Mouse (Mus musculus) kidney, embryonic 14.5 days (tissue): ENCODE results near the gene Kcng4. TPM values are rescaled to one million over a fixed set of nuclear protein-coding genes. Genes with fewer than 3 reads are reported as not detected.

ENCODE experiments used
- ATAC-seq: fragments of 200-750 bp; cut with Nextera tagmentation; 2 replicates; pipeline ENCODE4 v1.8.0; 2017; ENCODE audit warnings: moderate number of reproducible peaks, mild to moderate bottlenecking, moderate TSS enrichment, moderate library complexity; ENCODE audit not compliant: low FRiP score, low TSS enrichment
- H3K27ac ChIP-seq: fragments of 300-500 bp; sonication (generic); 2 replicates; pipeline ENCODE4 v1.5.1; 2014; ENCODE audit warnings: low read depth, mild to moderate bottlenecking, low read length, moderate library complexity, mixed read lengths
- H3K27me3 ChIP-seq: fragments of 300-500 bp; sonication (generic); 2 replicates; pipeline ENCODE4 v1.6.1; 2014; ENCODE audit warnings: mild to moderate bottlenecking, low read length; ENCODE audit not compliant: control insufficient read depth, insufficient read depth
- H3K36me3 ChIP-seq: fragments of 300-500 bp; sonication (generic); 2 replicates; pipeline ENCODE4 v1.6.1; 2014; ENCODE audit warnings: low read length, mixed read lengths; ENCODE audit not compliant: control insufficient read depth, insufficient read depth
- H3K4me1 ChIP-seq: fragments of 300-500 bp; sonication (generic); 2 replicates; pipeline ENCODE4 v1.6.1; 2014; ENCODE audit warnings: low read length, mixed read lengths; ENCODE audit not compliant: control insufficient read depth, insufficient read depth
- H3K4me2 ChIP-seq: fragments of 300-500 bp; sonication (generic); replicated peaks from 2 replicates; pipeline ENCODE4 v1.6.1; 2014; ENCODE audit warnings: low read depth, mild to moderate bottlenecking, low read length
- H3K4me3 ChIP-seq: fragments of 300-500 bp; sonication (generic); 2 replicates; pipeline ENCODE4 v1.5.1; 2014; ENCODE audit warnings: mild to moderate bottlenecking, low read length
- H3K9ac ChIP-seq: fragments of 300-500 bp; sonication (generic); 2 replicates; pipeline ENCODE4 v1.6.1; 2014; ENCODE audit warnings: low read depth, mild to moderate bottlenecking, low read length, moderate library complexity
- H3K9me3 ChIP-seq: fragments of 300-500 bp; sonication (generic); 2 replicates; pipeline ENCODE4 v1.6.1; 2016; ENCODE audit warnings: low read length; ENCODE audit not compliant: control insufficient read depth
- whole genome bisulfite sequencing: fragments of 180-500 bp; shearing (Covaris S2); extraction: QIAGEN DNeasy Blood & Tissue Kit; methylation state at CpG from one replicate; pipeline ENCODE4 v1.1.7; 2014; 5-methylcytosine and 5-hydroxymethylcytosine counted together
- polyA plus RNA-seq: library from polyadenylated mRNA; unstranded; fragments of >200 nt; fragmentation: Nextera tagmentation; extraction: Ambion mirVana; gene quantifications from 2 replicates; pipeline ENCODE4 v1.2.1, GENCODE M21; 2014

Gene Kcng4
- polyA plus RNA-seq, 1 experiment from 2014 or later = 0.22 TPM

DNA sequence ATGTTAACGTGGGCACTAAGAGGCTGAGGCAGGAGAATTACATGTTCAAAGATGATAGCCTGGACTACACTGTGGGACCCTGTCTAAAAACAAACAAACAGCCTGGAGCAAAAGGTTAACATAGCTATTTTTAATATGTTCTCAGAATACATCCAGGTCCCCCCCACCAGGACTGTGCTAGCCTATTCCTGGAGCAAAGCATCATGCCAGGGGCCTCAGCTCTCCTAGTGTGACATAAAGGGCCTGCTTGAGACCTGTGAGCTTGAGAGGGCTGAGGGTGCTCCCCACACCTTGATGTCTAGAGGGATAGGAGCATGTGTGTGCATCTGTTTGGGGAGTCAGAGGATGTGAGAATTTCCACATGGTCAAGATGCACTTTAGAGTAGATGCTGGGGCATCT, 11.7 kb downstream of the Kcng4 start:
- Histone ChIP-seq H3K36me3 (no peaks in the 10 kb centered on the region), H3K9ac (no peak overlapping the region), H3K27me3 (no peaks in the 10 kb centered on the region), H3K4me1 (no peaks in the 10 kb centered on the region), H3K4me2 (no peak overlapping the region), H3K4me3 (no peak overlapping the region), H3K27ac (no peak overlapping the region), H3K9me3 (no peaks in the 10 kb centered on the region)
- 78% methylated on average over 1 of the region's 1 CpGs for WGBS
- ATAC-seq = no peak

DNA sequence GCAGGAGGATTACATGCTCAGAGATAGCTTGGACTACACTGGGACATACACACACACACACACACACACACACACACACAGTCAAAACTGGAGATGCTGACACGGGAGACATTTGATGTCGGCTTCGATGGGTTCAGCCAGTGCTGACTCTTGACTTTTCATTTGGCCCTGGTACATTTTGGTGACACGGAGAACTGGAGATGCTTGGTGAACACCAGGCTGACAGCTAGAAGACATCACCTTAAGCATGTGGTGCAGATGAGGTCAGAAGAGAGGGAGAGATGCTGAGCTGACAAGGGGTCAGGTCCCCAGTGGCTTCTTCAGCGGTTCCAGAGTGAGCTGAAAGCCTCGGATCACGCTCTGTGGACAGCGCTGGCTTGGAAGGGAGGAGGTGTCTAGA, 12.4 kb downstream of the Kcng4 start:
- Histone ChIP-seq H3K9me3 (no peaks in the 10 kb centered on the region), H3K4me1 (no peaks in the 10 kb centered on the region), H3K27ac (no peak overlapping the region), H3K4me3 (no peak overlapping the region), H3K36me3 (no peaks in the 10 kb centered on the region), H3K27me3 (no peaks in the 10 kb centered on the region), H3K9ac (no peak overlapping the region), H3K4me2 (no peak overlapping the region)
- 85% methylated on average over 8 of the region's 8 CpGs for WGBS
- no peak for ATAC-seq

DNA sequence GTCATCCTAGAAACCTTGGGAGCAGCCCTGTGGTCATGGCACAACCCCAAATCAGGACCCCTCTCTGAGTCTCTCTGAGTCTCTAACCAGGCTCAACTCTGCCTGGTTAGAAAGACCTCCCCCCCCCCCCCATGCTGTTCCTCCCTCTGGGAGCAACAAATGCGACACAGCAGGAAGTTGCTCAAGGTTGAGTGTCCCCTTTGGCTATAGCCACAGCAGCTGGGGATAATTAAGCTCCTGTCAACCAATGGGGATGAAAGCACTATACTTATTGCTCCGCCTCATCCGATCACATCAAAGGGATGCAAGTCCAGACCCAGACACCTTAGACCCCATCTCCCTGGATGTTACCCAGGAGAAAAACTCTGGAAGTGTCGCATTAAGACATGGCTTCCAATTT, 12.9 kb downstream of the Kcng4 start:
- no peak overlapping the region for H3K4me3 ChIP-seq

DNA sequence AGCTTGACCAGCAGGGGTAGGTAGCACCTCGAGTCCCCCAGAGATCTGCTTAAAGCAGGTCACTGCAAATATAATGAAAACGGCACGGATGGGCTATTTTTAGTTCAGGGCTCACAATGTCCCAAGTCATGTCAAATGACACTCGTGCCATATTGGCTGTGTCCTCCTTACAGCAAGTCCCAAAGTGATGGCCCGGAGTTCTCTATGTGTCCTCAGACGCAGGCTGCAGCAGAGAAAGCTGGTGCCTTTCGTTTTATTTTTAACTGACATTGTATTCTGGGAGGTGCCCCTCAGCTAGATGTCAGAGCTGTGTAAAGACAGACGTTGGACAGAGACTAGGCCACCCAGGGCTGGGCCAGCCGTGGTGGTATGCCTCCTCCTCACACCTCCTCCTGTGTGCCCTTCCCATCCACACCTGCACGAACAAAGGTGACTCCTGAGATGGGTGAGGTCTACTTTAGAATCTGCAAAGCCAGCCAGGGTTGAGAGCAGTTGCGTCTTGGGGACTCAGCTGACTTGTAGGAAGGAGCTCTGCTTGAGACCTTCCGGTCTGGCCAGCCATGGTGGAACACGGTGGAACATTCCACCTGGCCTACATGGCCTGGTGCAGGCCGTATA, 14.5 kb downstream of the Kcng4 start:
- no peak overlapping the region for H3K27ac ChIP-seq
- no peaks in the 10 kb centered on the region for H3K27me3 ChIP-seq
- ATAC-seq = no peak
- no peak overlapping the region for H3K4me3 ChIP-seq
- H3K4me2 ChIP-seq = no peak overlapping the region
- no peaks in the 10 kb centered on the region for H3K9me3 ChIP-seq
- 86% methylated on average over 14 of the region's 14 CpGs for WGBS
- H3K4me1 ChIP-seq = no peaks in the 10 kb centered on the region
- no peak overlapping the region for H3K9ac ChIP-seq
- no peaks in the 10 kb centered on the region for H3K36me3 ChIP-seq

More for the DNA sequence above, 12.9 kb downstream of the Kcng4 start:
- Histone ChIP-seq H3K36me3 (no peaks in the 10 kb centered on the region), H3K9me3 (no peaks in the 10 kb centered on the region), H3K4me1 (no peaks in the 10 kb centered on the region), H3K4me2 (no peak overlapping the region), H3K27me3 (no peaks in the 10 kb centered on the region), H3K27ac (no peak overlapping the region), H3K9ac (no peak overlapping the region)
- ATAC-seq = no peak
- 54% methylated on average over 4 of the region's 4 CpGs for WGBS

DNA sequence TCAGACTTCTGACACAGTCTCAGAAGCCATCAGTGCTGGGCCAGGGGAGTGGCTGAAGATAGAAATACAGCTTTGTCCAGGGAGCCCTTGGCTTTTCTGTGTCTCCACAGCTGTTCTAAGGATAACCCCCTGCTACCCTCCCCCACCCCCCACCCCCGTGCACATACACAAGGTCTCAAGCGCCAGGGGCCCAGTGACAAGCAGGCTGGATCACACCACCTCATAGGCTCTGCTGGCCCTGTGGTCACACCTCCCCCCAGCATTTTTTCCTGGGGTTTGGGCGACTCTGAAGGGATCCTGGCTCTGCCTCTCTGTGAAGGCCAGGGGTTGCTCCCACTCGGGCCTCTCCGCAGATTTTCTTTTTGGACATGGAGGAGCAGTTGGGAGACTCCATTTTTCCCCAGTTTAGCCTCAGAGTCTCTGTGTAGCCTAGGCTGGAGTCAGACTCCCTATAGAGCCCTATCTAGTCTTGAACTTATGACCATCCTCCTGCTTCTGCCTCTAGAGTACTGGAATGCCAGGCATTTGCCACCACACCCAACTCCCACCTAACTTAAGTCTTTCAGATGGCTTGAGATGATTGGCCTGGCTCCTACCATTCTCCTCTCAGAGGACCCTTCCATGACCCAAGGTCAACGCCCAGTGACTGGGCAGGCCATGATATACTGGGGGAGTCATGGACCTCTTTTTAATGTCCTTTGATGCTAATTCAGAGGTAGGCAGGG, 15.2 kb downstream of the Kcng4 start:
- Histone ChIP-seq H3K4me2 (no peak overlapping the region), H3K9me3 (no peaks in the 10 kb centered on the region), H3K4me1 (no peaks in the 10 kb centered on the region), H3K27ac (no peak overlapping the region), H3K27me3 (no peaks in the 10 kb centered on the region), H3K9ac (no peak overlapping the region), H3K4me3 (no peak overlapping the region), H3K36me3 (no peaks in the 10 kb centered on the region)
- 62% methylated on average over 6 of the region's 6 CpGs for WGBS
- ATAC-seq = no peak

DNA sequence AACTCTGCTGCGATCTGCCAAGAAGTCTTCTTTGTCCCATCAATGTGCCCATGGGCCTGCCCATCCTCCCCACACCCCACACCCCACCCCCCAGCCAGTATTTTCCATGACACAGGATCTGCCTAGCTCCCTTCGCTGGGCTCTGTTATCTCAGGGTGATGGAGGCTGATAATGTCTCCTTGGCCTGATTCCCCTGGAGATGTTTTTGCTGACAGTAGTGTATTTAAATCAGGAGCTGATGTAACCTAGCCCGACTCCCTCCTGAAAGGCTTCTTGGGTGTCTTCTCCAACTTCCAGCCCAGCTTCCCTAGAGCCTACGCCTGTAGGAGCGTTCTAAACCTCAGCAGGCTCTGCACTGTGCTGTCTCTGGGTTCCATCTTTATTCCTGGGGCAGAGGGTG, 16.6 kb downstream of the Kcng4 start:
- no peaks in the 10 kb centered on the region for H3K4me1 ChIP-seq
- no peak overlapping the region for H3K4me2 ChIP-seq
- H3K9ac ChIP-seq = no peak overlapping the region
- H3K36me3 ChIP-seq = no peaks in the 10 kb centered on the region
- no peaks in the 10 kb centered on the region for H3K27me3 ChIP-seq
- ATAC-seq = no peak
- no peak overlapping the region for H3K4me3 ChIP-seq
- no peak overlapping the region for H3K27ac ChIP-seq
- 68% methylated on average over 5 of the region's 5 CpGs for WGBS
- H3K9me3 ChIP-seq = no peaks in the 10 kb centered on the region

DNA sequence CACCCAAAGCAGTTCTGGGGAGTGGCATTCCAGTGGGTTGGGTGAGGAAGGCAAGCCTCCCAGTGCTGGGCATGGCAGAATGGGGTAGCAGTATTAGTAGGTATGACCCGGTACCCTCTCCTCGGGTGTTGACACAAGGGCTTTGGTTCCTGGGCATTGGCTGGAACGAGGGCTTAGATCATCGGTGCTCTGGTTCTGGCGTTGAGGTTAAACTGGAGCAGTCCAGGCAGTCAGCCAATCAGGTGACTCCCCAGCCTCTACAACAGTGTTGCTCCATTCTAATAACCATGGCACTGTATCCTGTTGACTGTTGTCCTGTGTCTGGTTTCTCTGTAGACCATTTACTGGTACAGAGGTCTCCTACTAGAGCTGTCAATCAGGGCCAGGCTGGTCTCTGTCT, 17.9 kb downstream of the Kcng4 start:
- no peak overlapping the region for H3K9ac ChIP-seq
- WGBS = 84% methylated on average over 5 of the region's 5 CpGs
- H3K4me3 ChIP-seq = no peak overlapping the region
- no peaks in the 10 kb centered on the region for H3K36me3 ChIP-seq
- no peak overlapping the region for H3K4me2 ChIP-seq
- no peaks in the 10 kb centered on the region for H3K27me3 ChIP-seq
- no peaks in the 10 kb centered on the region for H3K9me3 ChIP-seq
- no peak overlapping the region for H3K27ac ChIP-seq
- no peak for ATAC-seq
- H3K4me1 ChIP-seq = no peaks in the 10 kb centered on the region

DNA sequence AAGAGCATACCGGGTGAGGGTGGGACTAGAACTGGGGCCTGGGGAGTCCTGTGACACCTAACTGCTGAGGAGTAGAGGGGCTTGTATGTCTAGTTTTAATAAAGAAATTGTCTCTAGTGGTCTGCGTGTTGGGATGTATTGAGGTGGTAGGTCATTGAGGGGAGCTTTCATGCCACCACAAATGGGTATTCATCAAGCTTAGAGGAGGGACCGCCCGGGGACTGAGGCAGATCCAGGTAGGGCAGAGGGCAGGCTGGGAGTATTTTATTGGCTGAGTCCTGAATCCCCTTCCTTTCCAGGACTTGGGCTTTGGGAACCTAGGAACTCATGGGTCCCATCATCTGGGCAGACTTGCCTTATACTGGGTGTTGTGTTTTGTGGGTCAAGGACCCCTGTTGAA, 18.7 kb downstream of the Kcng4 start:
- no peak overlapping the region for H3K4me3 ChIP-seq
- no peak overlapping the region for H3K4me2 ChIP-seq
- WGBS = 93% methylated on average over 4 of the region's 4 CpGs
- H3K27ac ChIP-seq = no peak overlapping the region
- no peak overlapping the region; the same call in 1 of the 2 replicates for H3K9ac ChIP-seq
- no peak for ATAC-seq
- H3K36me3 ChIP-seq = no peaks in the 10 kb centered on the region
- no peaks in the 10 kb centered on the region for H3K4me1 ChIP-seq
- no peaks in the 10 kb centered on the region for H3K9me3 ChIP-seq
- no peaks in the 10 kb centered on the region for H3K27me3 ChIP-seq

DNA sequence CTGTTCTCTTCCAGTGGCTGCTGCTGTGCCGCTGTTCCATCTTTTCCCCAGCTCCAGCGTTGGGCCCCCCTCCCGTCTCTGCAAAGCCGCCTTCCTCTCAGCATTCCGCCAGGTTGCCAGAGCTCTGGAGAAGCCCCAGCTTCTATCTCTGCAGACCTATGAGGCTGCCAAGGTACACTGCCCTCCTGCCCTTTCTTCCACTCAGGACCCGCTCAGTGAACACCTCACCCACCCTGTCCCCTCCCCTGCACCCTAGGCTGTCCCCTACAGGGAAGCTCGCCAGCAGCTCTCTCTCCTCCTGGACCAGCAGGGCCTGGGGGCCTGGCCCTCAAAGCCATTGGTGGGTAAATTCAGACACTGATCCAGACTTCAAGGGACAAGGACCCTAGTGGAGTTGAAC, 19.1 kb downstream of the Kcng4 start:
- WGBS = 79% methylated on average over 7 of the region's 7 CpGs
- Histone ChIP-seq H3K4me1 (no peaks in the 10 kb centered on the region), H3K4me2 (no peak overlapping the region), H3K27me3 (no peaks in the 10 kb centered on the region), H3K9me3 (no peaks in the 10 kb centered on the region), H3K4me3 (no peak overlapping the region), H3K27ac (no peak overlapping the region), H3K36me3 (no peaks in the 10 kb centered on the region), H3K9ac (no peak overlapping the region; the same call in 1 of the 2 replicates)
- ATAC-seq = no peak
